Mouse (Mus musculus): ENCODE measurements around the gene Cfap126. TPM values are rescaled to one million over a fixed set of nuclear protein-coding genes. Genes with fewer than 3 reads are reported as not detected.

The Cfap126 gene
- polyA plus RNA-seq, 1 experiment from 2014 or later = 32.2 TPM

DNA sequence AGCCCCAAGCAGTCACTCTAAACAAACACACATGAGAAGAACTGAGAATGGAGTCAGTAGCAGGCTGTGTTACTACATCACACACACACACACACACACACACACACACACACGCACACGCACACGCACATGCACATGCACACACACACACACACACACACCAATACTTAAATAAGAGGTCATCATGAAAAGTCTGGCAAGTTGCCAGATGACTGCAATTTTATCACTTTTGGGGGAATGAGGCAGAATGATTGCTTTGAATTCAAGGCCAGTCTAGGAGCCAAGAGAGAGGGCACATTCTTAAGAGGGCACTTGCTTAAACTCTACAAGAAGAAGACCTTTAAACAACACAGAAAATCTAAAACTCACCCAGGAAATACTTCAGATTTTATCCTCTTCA is 48.8 kb downstream of the Cfap126 start:
- 87% methylated on average over 3 of the region's 3 CpGs for WGBS
- H3K4me2 ChIP-seq (replicated peaks; ENCODE audit: low read depth, low read length) = no peak overlapping the region
- ATAC-seq = no peak
- H3K4me1 ChIP-seq (ENCODE audit: insufficient read depth, low read depth, low read length) = no peaks in the 10 kb centered on the region
- no peak for DNase-seq (ENCODE audit: low spot score)
- H3K27me3 ChIP-seq (replicated peaks; ENCODE audit: insufficient read depth, low read length) = 0 out of 2 replicates have a peak, but pooled peaks cover 3% of the 10 kb centered on the region
- no peak overlapping the region for H3K4me3 ChIP-seq (ENCODE audit: low read depth, low read length)
- TF ChIP-seq CTCF (IDR thresholded peaks at IDR 0.05) (no peak), EP300 (IDR thresholded peaks at IDR 0.05) (no peak)
- no peak overlapping the region for H3K27ac ChIP-seq (ENCODE audit: low read length)
- H3K9me3 ChIP-seq (ENCODE audit: low read length) = no peaks in the 10 kb centered on the region
- H3K36me3 ChIP-seq (ENCODE audit: insufficient read depth, low read length) = no peaks in the 10 kb centered on the region
- H3K9ac ChIP-seq (replicated peaks; ENCODE audit: low read depth) = no peak overlapping the region

DNA sequence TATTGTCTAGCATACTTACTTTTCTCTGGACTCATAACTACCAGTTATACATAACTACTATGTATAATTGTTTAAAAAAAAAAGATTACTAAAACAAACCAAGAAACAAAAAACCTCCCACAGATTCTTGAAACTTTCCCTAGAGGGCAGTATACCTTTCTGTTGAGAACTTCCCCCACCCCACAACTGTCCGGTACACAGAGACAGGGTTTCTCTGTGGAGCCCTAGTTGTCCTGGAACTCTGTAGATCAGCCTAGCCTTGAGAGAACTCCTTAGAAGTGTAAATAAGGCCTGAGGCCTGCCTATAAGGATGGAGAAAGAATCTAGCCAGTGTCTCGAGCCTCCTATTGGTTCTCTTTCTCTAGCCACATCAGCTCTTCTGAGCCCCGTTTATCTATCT is 50.5 kb downstream of the Cfap126 start:
- H3K9ac ChIP-seq (replicated peaks; ENCODE audit: low read depth) = no peak overlapping the region
- DNase-seq (ENCODE audit: low spot score) (peak; percentile 57), ATAC-seq (no peak)
- H3K4me1 ChIP-seq (ENCODE audit: insufficient read depth, low read depth, low read length) = no peaks in the 10 kb centered on the region
- no peak overlapping the region for H3K4me2 ChIP-seq (replicated peaks; ENCODE audit: low read depth, low read length)
- H3K27me3 ChIP-seq (replicated peaks; ENCODE audit: insufficient read depth, low read length) = 0 out of 2 replicates have a peak, but pooled peaks cover 3% of the 10 kb centered on the region
- H3K36me3 ChIP-seq (ENCODE audit: insufficient read depth, low read length) = no peaks in the 10 kb centered on the region
- peak; percentile 60 for TF ChIP-seq CTCF (IDR thresholded peaks at IDR 0.05)
- no peak for TF ChIP-seq EP300 (IDR thresholded peaks at IDR 0.05)
- H3K27ac ChIP-seq (ENCODE audit: low read length) = no peak overlapping the region
- H3K4me3 ChIP-seq (ENCODE audit: low read depth, low read length) = no peak overlapping the region
- H3K9me3 ChIP-seq (ENCODE audit: low read length) = no peaks in the 10 kb centered on the region
- 50% methylated on average over 3 of the region's 3 CpGs for WGBS

- Histone ChIP-seq H3K4me1 (ENCODE audit: insufficient read depth, low read depth, low read length) (no peaks in the 10 kb centered on the region), H3K9me3 (ENCODE audit: low read length) (no peaks in the 10 kb centered on the region), H3K4me3 (ENCODE audit: low read depth, low read length) (no peak overlapping the region), H3K36me3 (ENCODE audit: insufficient read depth, low read length) (no peaks in the 10 kb centered on the region), H3K9ac (replicated peaks; ENCODE audit: low read depth) (no peak overlapping the region), H3K27ac (ENCODE audit: low read length) (no peak overlapping the region), H3K27me3 (replicated peaks; ENCODE audit: insufficient read depth, low read length) (no peaks in the 10 kb centered on the region), H3K4me2 (replicated peaks; ENCODE audit: low read depth, low read length) (no peak overlapping the region)
- ATAC-seq = no peak
- TF ChIP-seq CTCF (IDR thresholded peaks at IDR 0.05) (no peak), EP300 (IDR thresholded peaks at IDR 0.05) (no peak)
- no peak for DNase-seq (ENCODE audit: low spot score)
- 64% methylated on average over 5 of the region's 5 CpGs for WGBS
Observed at GRCm38 (mm10) chr1:171165629-171166345, 52.1 kb downstream of the Cfap126 start.

DNA sequence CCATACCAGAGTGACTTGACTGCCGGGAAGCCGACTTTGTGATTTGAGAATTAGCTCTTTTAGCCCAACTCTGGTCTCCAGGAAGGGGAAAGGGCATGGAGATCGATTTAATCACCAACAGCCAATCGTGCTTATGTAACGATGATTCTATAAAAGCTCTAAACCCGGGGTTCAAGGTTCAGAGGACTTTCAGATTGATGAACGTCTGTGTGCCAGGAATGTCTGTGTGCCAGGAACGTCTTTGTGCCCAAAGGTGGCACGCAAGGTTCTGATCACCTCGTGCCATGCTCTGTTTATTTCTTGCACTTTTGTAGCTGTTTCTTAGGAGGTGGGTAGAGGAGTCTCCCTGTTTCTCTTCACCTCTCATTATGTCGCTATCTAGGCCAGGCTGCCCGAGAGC is 55.2 kb downstream of the Cfap126 start:
- DNase-seq (ENCODE audit: low spot score) = no peak
- 87% methylated on average over 12 of the region's 12 CpGs for WGBS
- no peak overlapping the region for H3K4me2 ChIP-seq (replicated peaks; ENCODE audit: low read depth, low read length)

DNA sequence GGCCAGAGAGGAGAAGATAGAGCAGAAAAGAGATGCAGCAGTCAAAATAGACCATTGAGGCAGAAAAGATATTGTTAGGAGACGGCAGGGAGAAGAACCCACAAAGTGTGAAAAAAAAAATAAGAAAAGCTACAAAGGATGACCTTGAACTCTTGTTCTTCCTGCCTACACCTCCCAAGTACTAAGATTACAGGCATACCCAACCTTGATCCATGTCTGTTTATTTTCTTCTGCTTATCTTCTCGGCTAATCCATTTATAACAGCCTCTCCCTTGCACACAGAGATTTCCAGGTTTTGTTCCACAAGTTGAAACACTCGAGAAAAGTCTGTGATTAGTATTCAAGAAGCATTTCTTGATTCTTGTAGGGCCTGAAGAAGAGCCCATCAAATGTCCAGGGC is 56.2 kb downstream of the Cfap126 start:
- no peaks in the 10 kb centered on the region for H3K4me1 ChIP-seq (ENCODE audit: insufficient read depth, low read depth, low read length)
- no peak overlapping the region for H3K9ac ChIP-seq (replicated peaks; ENCODE audit: low read depth)
- no peaks in the 10 kb centered on the region for H3K27me3 ChIP-seq (replicated peaks; ENCODE audit: insufficient read depth, low read length)
- no peak overlapping the region for H3K4me2 ChIP-seq (replicated peaks; ENCODE audit: low read depth, low read length)
- no peak overlapping the region; the same call in 1 of the 2 replicates for H3K27ac ChIP-seq (ENCODE audit: low read length)
- DNase-seq (ENCODE audit: low spot score) (no peak), ATAC-seq (no peak)
- H3K36me3 ChIP-seq (ENCODE audit: insufficient read depth, low read length) = no peaks in the 10 kb centered on the region
- H3K4me3 ChIP-seq (ENCODE audit: low read depth, low read length) = no peak overlapping the region
- 27% methylated on average over 3 of the region's 3 CpGs for WGBS
- TF ChIP-seq CTCF (IDR thresholded peaks at IDR 0.05) (no peak), EP300 (IDR thresholded peaks at IDR 0.05) (no peak)
- no peaks in the 10 kb centered on the region for H3K9me3 ChIP-seq (ENCODE audit: low read length)

More for the DNA sequence above, 55.2 kb downstream of the Cfap126 start:
- H3K27me3 ChIP-seq (replicated peaks; ENCODE audit: insufficient read depth, low read length) = no peaks in the 10 kb centered on the region
- no peak for ATAC-seq
- no peak overlapping the region for H3K9ac ChIP-seq (replicated peaks; ENCODE audit: low read depth)
- H3K4me1 ChIP-seq (ENCODE audit: insufficient read depth, low read depth, low read length) = no peaks in the 10 kb centered on the region
- H3K27ac ChIP-seq (ENCODE audit: low read length) = no peak overlapping the region
- no peaks in the 10 kb centered on the region for H3K9me3 ChIP-seq (ENCODE audit: low read length)
- H3K4me3 ChIP-seq (ENCODE audit: low read depth, low read length) = no peak overlapping the region
- no peak for TF ChIP-seq CTCF (IDR thresholded peaks at IDR 0.05)
- TF ChIP-seq EP300 (IDR thresholded peaks at IDR 0.05) = no peak
- no peaks in the 10 kb centered on the region for H3K36me3 ChIP-seq (ENCODE audit: insufficient read depth, low read length)

- 43% methylated on average over 3 of the region's 3 CpGs for WGBS
Observed at GRCm38 (mm10) chr1:171171138-171171537, 57.4 kb downstream of the Cfap126 start.

More at GRCm38 (mm10) chr1:171171138-171171537, 57.4 kb downstream of the Cfap126 start:
- Histone ChIP-seq H3K9me3 (ENCODE audit: low read length) (no peaks in the 10 kb centered on the region), H3K36me3 (ENCODE audit: insufficient read depth, low read length) (no peaks in the 10 kb centered on the region), H3K27me3 (replicated peaks; ENCODE audit: insufficient read depth, low read length) (no peaks in the 10 kb centered on the region), H3K27ac (ENCODE audit: low read length) (peak overlapping the region; percentile 59), H3K4me3 (ENCODE audit: low read depth, low read length) (no peak overlapping the region), H3K4me1 (ENCODE audit: insufficient read depth, low read depth, low read length) (no peaks in the 10 kb centered on the region), H3K9ac (replicated peaks; ENCODE audit: low read depth) (no peak overlapping the region), H3K4me2 (replicated peaks; ENCODE audit: low read depth, low read length) (no peak overlapping the region)
- ATAC-seq (peak; percentile 91), DNase-seq (ENCODE audit: low spot score) (peak; percentile 70)
- TF ChIP-seq EP300 (IDR thresholded peaks at IDR 0.05) (peak; percentile 59), CTCF (IDR thresholded peaks at IDR 0.05) (no peak)

Measured in lung, postnatal 0 days (tissue).